Mouse (Mus musculus) retina, postnatal 1 day (tissue): Measurements from ENCODE around the gene Cav2.

ENCODE experiments used
- DNase-seq: peaks from one replicate; pipeline ENCODE4 v3.0.0-alpha.2; 2012

The Cav2 gene

GRCm38 (mm10) chr6:17280939-17281756 is at the start of gene Cav2:
Cav2 (plus strand) TSS chr6:17281185.
- peak; percentile 70 for DNase-seq

GRCm38 (mm10) chr6:17239693-17240092 is 41.3 kb upstream of the Cav2 start:
- DNase-seq: no peak

- no peak for DNase-seq
These were observed 40.0 kb upstream of the Cav2 start for GRCm38 (mm10) chr6:17241013-17241412.

GRCm38 (mm10) chr6:17246959-17247358 is 34.0 kb upstream of the Cav2 start:
- no peak for DNase-seq

GRCm38 (mm10) chr6:17247673-17248072 is 33.3 kb upstream of the Cav2 start:
- no peak for DNase-seq

- DNase-seq: peak; percentile 53
These were observed 32.7 kb upstream of the Cav2 start for GRCm38 (mm10) chr6:17248241-17248640.

GRCm38 (mm10) chr6:17251958-17252357 is 29.0 kb upstream of the Cav2 start:
- DNase-seq: no peak

GRCm38 (mm10) chr6:17258142-17258541 is 22.8 kb upstream of the Cav2 start:
- no peak for DNase-seq

GRCm38 (mm10) chr6:17258911-17259310 is 22.1 kb upstream of the Cav2 start:
- DNase-seq: no peak

- no peak for DNase-seq
These were observed 18.2 kb upstream of the Cav2 start for GRCm38 (mm10) chr6:17262786-17263185.

- no peak for DNase-seq
These were observed 15.9 kb upstream of the Cav2 start for GRCm38 (mm10) chr6:17265043-17265442.

- no peak for DNase-seq
These were observed 14.5 kb upstream of the Cav2 start for GRCm38 (mm10) chr6:17266466-17266865.

- DNase-seq: no peak
These were observed 2.6 kb upstream of the Cav2 start for GRCm38 (mm10) chr6:17278366-17278765.

GRCm38 (mm10) chr6:17281757-17282092 is 740 bp downstream of the Cav2 start:
- DNase-seq: no peak

GRCm38 (mm10) chr6:17282159-17282558 is 1.2 kb downstream of the Cav2 start:
- no peak for DNase-seq

- no peak for DNase-seq
These were observed 2.8 kb downstream of the Cav2 start for GRCm38 (mm10) chr6:17283834-17284233.

- no peak for DNase-seq
These were observed 5.4 kb downstream of the Cav2 start for GRCm38 (mm10) chr6:17286381-17286780.

- DNase-seq: no peak
These were observed 14.1 kb downstream of the Cav2 start for GRCm38 (mm10) chr6:17295116-17295515.

- peak; percentile 76 for DNase-seq
These were observed 25.1 kb downstream of the Cav2 start, which contains the start of gene Cav1 for GRCm38 (mm10) chr6:17305954-17306601. Cav1 (plus strand) TSS chr6:17306335.

GRCm38 (mm10) chr6:17306602-17307325 is 25.8 kb downstream of the Cav2 start:
- DNase-seq: peak; percentile 39

- peak; percentile 73 for DNase-seq
These were observed 26.6 kb downstream of the Cav2 start for GRCm38 (mm10) chr6:17307461-17308115.

- no peak for DNase-seq
These were observed 27.7 kb downstream of the Cav2 start for GRCm38 (mm10) chr6:17308661-17309060.

GRCm38 (mm10) chr6:17309260-17309659 is 28.3 kb downstream of the Cav2 start:
- DNase-seq: no peak
